Mouse (Mus musculus): ENCODE results near the gene Prap1.

DNA sequence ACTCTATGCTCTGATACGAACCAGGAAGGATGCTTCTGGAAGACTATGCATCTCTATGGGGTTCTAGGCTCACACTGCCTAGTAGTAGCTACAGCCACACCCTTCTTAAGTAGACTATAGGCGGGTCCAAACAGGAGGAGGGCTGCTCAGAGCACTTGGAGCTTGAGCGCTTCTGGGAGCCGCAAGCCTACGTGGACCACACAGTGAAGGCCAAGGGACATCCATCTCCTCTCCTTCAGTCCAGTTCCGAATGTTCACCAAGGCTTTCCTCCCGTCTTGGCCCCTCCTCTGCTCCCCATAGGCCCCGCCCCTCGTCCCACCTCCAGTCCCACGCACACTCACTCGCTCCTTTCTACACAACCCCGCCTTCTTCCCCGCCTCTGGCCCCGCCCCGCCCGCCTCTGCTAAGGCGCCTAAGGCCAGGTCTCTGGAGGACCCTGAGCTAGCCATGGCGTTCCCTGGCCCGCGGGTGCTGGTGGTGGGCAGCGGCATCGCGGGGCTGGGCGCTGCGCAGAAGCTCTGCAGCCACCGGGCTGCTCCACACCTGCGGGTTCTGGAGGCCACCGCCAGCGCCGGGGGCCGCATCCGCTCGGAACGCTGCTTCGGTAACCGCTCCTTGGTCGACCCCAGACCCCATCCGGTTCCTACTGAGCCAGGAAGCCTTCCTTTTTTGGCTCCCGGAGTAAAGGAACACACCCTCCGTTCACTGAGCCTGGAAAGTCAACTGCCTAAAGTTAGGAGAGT is 32.3 kb downstream of the Prap1 start:
- TF ChIP-seq CTCF (conservative IDR thresholded peaks at IDR 0.05; ENCODE audit: low read length) (no peak), NANOG (IDR thresholded peaks at IDR 0.05; ENCODE audit: borderline replicate concordance, low read length) (no peak), POU5F1 (IDR thresholded peaks at IDR 0.05; ENCODE audit: borderline replicate concordance, low read length) (no peak)
